Mouse (Mus musculus) forebrain, embryonic 14.5 days (tissue): ENCODE data around the gene Coa5. TPM values are rescaled to one million over a fixed set of nuclear protein-coding genes. Genes with fewer than 3 reads are reported as not detected.

Experiments
- ATAC-seq: fragments of 200-750 bp; cut with Nextera tagmentation; 2 replicates; pipeline ENCODE4 v1.8.0; 2017; ENCODE audit warnings: mild to moderate bottlenecking, moderate library complexity
- DNase-seq: peaks from one replicate; pipeline ENCODE4 v3.0.0-alpha.2; 2015; ENCODE audit warnings: low spot score
- H3K27ac ChIP-seq: fragments of 300-500 bp; sonication (generic); 2 replicates; pipeline ENCODE4 v1.5.1; 2014; ENCODE audit warnings: low read depth, mild to moderate bottlenecking, control low read depth, low read length, moderate library complexity
- H3K27me3 ChIP-seq: fragments of 300-500 bp; sonication (generic); replicated peaks from 2 replicates; pipeline ENCODE4 v1.6.1; 2014; ENCODE audit warnings: low read length, control low read depth, mixed read lengths; ENCODE audit not compliant: control insufficient read depth, insufficient read depth
- H3K36me3 ChIP-seq: fragments of 300-500 bp; sonication (generic); 2 replicates; pipeline ENCODE4 v1.6.1; 2014; ENCODE audit warnings: low read length, control low read depth; ENCODE audit not compliant: control insufficient read depth, insufficient read depth
- H3K4me1 ChIP-seq: fragments of 300-500 bp; sonication (generic); 2 replicates; pipeline ENCODE4 v1.6.1; 2014; ENCODE audit warnings: antibody characterized with exemption, low read length, control low read depth; ENCODE audit not compliant: control insufficient read depth, insufficient read depth
- H3K4me2 ChIP-seq: fragments of 300-500 bp; sonication (generic); 2 replicates; pipeline ENCODE4 v1.6.1; 2014; ENCODE audit warnings: mild to moderate bottlenecking, control low read depth, low read length
- H3K4me3 ChIP-seq: fragments of 300-500 bp; sonication (generic); 2 replicates; pipeline ENCODE4 v1.5.1; 2014; ENCODE audit warnings: low read depth, low read length, control low read depth
- H3K9ac ChIP-seq: fragments of 300-500 bp; sonication (generic); 2 replicates; pipeline ENCODE4 v1.6.1; 2014; ENCODE audit warnings: mild to moderate bottlenecking, low read length, control low read depth, moderate library complexity
- H3K9me3 ChIP-seq: fragments of 300-500 bp; sonication (generic); replicated peaks from 2 replicates; pipeline ENCODE4 v1.6.1; 2016; ENCODE audit warnings: low read length, control low read depth, mixed read lengths; ENCODE audit not compliant: control insufficient read depth
- WGBS: fragments of 180-500 bp; shearing (Covaris S2); extraction: QIAGEN DNeasy Blood & Tissue Kit; methylation state at CpG from one replicate; pipeline ENCODE4 v1.1.7; 2014; 5-methylcytosine and 5-hydroxymethylcytosine counted together
- polyA plus RNA-seq: library from polyadenylated mRNA; unstranded; fragments of >200 nt; fragmentation: Nextera tagmentation; extraction: Ambion mirVana; gene quantifications from 2 replicates; pipeline ENCODE4 v1.2.1, GENCODE M21; 2014

Coa5 gene
- polyA plus RNA-seq, 1 experiment from 2014 or later = 53.1 TPM

- Histone ChIP-seq H3K9me3 (no peaks in the 10 kb centered on the region), H3K27me3 (no peaks in the 10 kb centered on the region), H3K36me3 (peaks cover 40% of the 10 kb centered on the region), H3K4me3 (no peak overlapping the region), H3K27ac (no peak overlapping the region), H3K9ac (no peak overlapping the region), H3K4me2 (no peak overlapping the region), H3K4me1 (no peaks in the 10 kb centered on the region)
- DNase-seq (no peak), ATAC-seq (no peak)
- 92% methylated on average over 16 of the region's 16 CpGs for WGBS
Observed at GRCm38 (mm10) chr1:37442848-37443835, 13.2 kb upstream of the Coa5 start.

- 94% methylated on average over 3 of the region's 3 CpGs for WGBS
- no peak overlapping the region for H3K9ac ChIP-seq
- H3K9me3 ChIP-seq = no peaks in the 10 kb centered on the region
- no peak overlapping the region for H3K4me2 ChIP-seq
- no peak for DNase-seq
- H3K4me1 ChIP-seq = peaks cover under 1% of the 10 kb centered on the region
- H3K27ac ChIP-seq = no peak overlapping the region
- peaks cover 83% of the 10 kb centered on the region for H3K36me3 ChIP-seq
- no peak for ATAC-seq
- H3K27me3 ChIP-seq = no peaks in the 10 kb centered on the region
- H3K4me3 ChIP-seq = no peak overlapping the region
Observed at GRCm38 (mm10) chr1:37436419-37436818, 6.5 kb upstream of the Coa5 start.

- peak; percentile 9; the same call in 1 of the 2 replicates for ATAC-seq
- Histone ChIP-seq H3K9me3 (no peaks in the 10 kb centered on the region), H3K9ac (peak overlapping the region; percentile 85), H3K4me3 (peak overlapping the region; percentile 78), H3K36me3 (peaks cover 46% of the 10 kb centered on the region), H3K4me2 (peak overlapping the region; percentile 89), H3K4me1 (peaks cover 13% of the 10 kb centered on the region), H3K27me3 (no peaks in the 10 kb centered on the region), H3K27ac (peak overlapping the region; percentile 1; the same call in 1 of the 2 replicates)
- DNase-seq = no peak
- 2% methylated on average over 40 of the region's 40 CpGs for WGBS
Observed at GRCm38 (mm10) chr1:37430297-37430840, 466 bp upstream of the Coa5 start.

GRCm38 (mm10) chr1:37428911-37429310 lies 992 bp downstream of the Coa5 start:
- DNase-seq (no peak), ATAC-seq (no peak)
- peaks cover 40% of the 10 kb centered on the region for H3K36me3 ChIP-seq
- peak overlapping the region; percentile 78 for H3K4me3 ChIP-seq
- peaks cover 4% of the 10 kb centered on the region; the same call in 1 of the 2 replicates for H3K9me3 ChIP-seq
- WGBS = 56% methylated on average over 2 of the region's 2 CpGs
- peaks cover 13% of the 10 kb centered on the region for H3K4me1 ChIP-seq
- H3K9ac ChIP-seq = peak overlapping the region; percentile 85
- no peaks in the 10 kb centered on the region for H3K27me3 ChIP-seq
- H3K27ac ChIP-seq = no peak overlapping the region
- peak overlapping the region; percentile 89 for H3K4me2 ChIP-seq

- ATAC-seq = no peak
- Histone ChIP-seq H3K9ac (no peak overlapping the region), H3K4me2 (no peak overlapping the region), H3K4me1 (peaks cover 13% of the 10 kb centered on the region), H3K36me3 (peaks cover 26% of the 10 kb centered on the region), H3K27me3 (no peaks in the 10 kb centered on the region), H3K4me3 (no peak overlapping the region), H3K9me3 (peaks cover 4% of the 10 kb centered on the region; the same call in 1 of the 2 replicates), H3K27ac (no peak overlapping the region)
- no peak for DNase-seq
- WGBS = 93% methylated on average over 8 of the region's 8 CpGs
Observed at GRCm38 (mm10) chr1:37427144-37427875, 2.6 kb downstream of the Coa5 start.

- DNase-seq = peak; percentile 4
- WGBS = 97% methylated on average over 1 of the region's 1 CpGs
- Histone ChIP-seq H3K27ac (no peak overlapping the region), H3K4me2 (no peak overlapping the region), H3K36me3 (peaks cover 22% of the 10 kb centered on the region), H3K27me3 (no peaks in the 10 kb centered on the region), H3K4me1 (no peaks in the 10 kb centered on the region), H3K9me3 (peaks cover 4% of the 10 kb centered on the region; the same call in 1 of the 2 replicates), H3K4me3 (no peak overlapping the region), H3K9ac (no peak overlapping the region)
- ATAC-seq = no peak
Observed at GRCm38 (mm10) chr1:37419420-37419819, 10.5 kb downstream of the Coa5 start.

GRCm38 (mm10) chr1:37415394-37415793 lies 14.5 kb downstream of the Coa5 start:
- Histone ChIP-seq H3K4me2 (no peak overlapping the region), H3K9ac (no peak overlapping the region), H3K4me1 (no peaks in the 10 kb centered on the region), H3K27me3 (no peaks in the 10 kb centered on the region), H3K9me3 (no peaks in the 10 kb centered on the region), H3K36me3 (peaks cover 22% of the 10 kb centered on the region), H3K4me3 (no peak overlapping the region), H3K27ac (no peak overlapping the region)
- ATAC-seq (no peak), DNase-seq (no peak)
- WGBS = 91% methylated on average over 1 of the region's 1 CpGs

GRCm38 (mm10) chr1:37409647-37410046 lies 20.3 kb downstream of the Coa5 start:
- DNase-seq = no peak
- no peak for ATAC-seq
- H3K9me3 ChIP-seq = no peaks in the 10 kb centered on the region

More at GRCm38 (mm10) chr1:37409647-37410046, 20.3 kb downstream of the Coa5 start:
- Histone ChIP-seq H3K4me1 (no peaks in the 10 kb centered on the region), H3K36me3 (peaks cover 5% of the 10 kb centered on the region; the same call in 1 of the 2 replicates), H3K9ac (no peak overlapping the region), H3K27me3 (no peaks in the 10 kb centered on the region), H3K4me3 (no peak overlapping the region), H3K4me2 (no peak overlapping the region), H3K27ac (no peak overlapping the region)
